Mouse (Mus musculus) T-helper 17 cell (primary cell): ENCODE data around the gene Prdm11.

ENCODE experiments used
- in situ Hi-C, 2 experiments: fragments of 300-600 bp; cut with MboI, MseI; formaldehyde crosslinking; loops; 1 replicate in 1 of 2; 2 replicates in 1 of 2; pipeline ENCODE4 v1.15.1; 2025; ENCODE audit warnings: high pct_unique_total_duplicates in 2 of 2

Gene Prdm11

GRCm38 (mm10) chr2:93013415-93014092, 32.4 kb downstream of the Prdm11 start:
- in situ Hi-C loops = loop anchor here in 1 of 2 experiments (25.0 kb wide), 1 partner anchor 1476 kb away; the partner anchor contains the start of gene Ckap5

- in situ Hi-C loops = loop anchor here in 1 of 2 experiments (25.0 kb wide), 1 partner anchor 1476 kb away; the partner anchor contains the start of gene Ckap5
Measured at GRCm38 (mm10) chr2:93012976-93013375, 33.0 kb downstream of the Prdm11 start.

- in situ Hi-C loops = loop anchor here in 1 of 2 experiments (25.0 kb wide), 1 partner anchor 1475 kb away; the partner anchor contains the start of gene Ckap5
Measured at GRCm38 (mm10) chr2:93011933-93012332, 34.0 kb downstream of the Prdm11 start.

- in situ Hi-C loops = loop anchor here in 1 of 2 experiments (25.0 kb wide), 1 partner anchor 1474 kb away; the partner anchor contains the start of gene Ckap5
Measured at GRCm38 (mm10) chr2:93011465-93011864, 34.5 kb downstream of the Prdm11 start.

- in situ Hi-C loops = loop anchor here in 1 of 2 experiments (25.0 kb wide), 1 partner anchor 1471 kb away; the partner anchor contains the start of gene Ckap5
Measured at GRCm38 (mm10) chr2:93007967-93008685, 37.8 kb downstream of the Prdm11 start.

GRCm38 (mm10) chr2:93005028-93005427, 40.9 kb downstream of the Prdm11 start:
- in situ Hi-C loops = loop anchor here in 1 of 2 experiments (25.0 kb wide), 1 partner anchor 1468 kb away; the partner anchor contains the start of gene Ckap5

GRCm38 (mm10) chr2:92991976-92992375, 54.0 kb downstream of the Prdm11 start:
- in situ Hi-C loops = no loop called here

GRCm38 (mm10) chr2:92989593-92989992, 56.4 kb downstream of the Prdm11 start:
- in situ Hi-C loops = loop anchor here in 1 of 2 experiments (10.0 kb wide), 1 partner anchor 355 kb away; no protein-coding TSS in a partner anchor

GRCm38 (mm10) chr2:92987901-92988631, 57.9 kb downstream of the Prdm11 start:
- in situ Hi-C loops = loop anchor here in 1 of 2 experiments (10.0 kb wide), 1 partner anchor 357 kb away; no protein-coding TSS in a partner anchor

- in situ Hi-C loops = loop anchor here in 1 of 2 experiments (10.0 kb wide), 1 partner anchor 358 kb away; no protein-coding TSS in a partner anchor
Measured at GRCm38 (mm10) chr2:92987108-92987618, 58.8 kb downstream of the Prdm11 start.

- in situ Hi-C loops = loop anchor here in 1 of 2 experiments (10.0 kb wide), 1 partner anchor 359 kb away; no protein-coding TSS in a partner anchor
Measured at GRCm38 (mm10) chr2:92985600-92985999, 60.4 kb downstream of the Prdm11 start.

GRCm38 (mm10) chr2:92985171-92985570, 60.8 kb downstream of the Prdm11 start:
- in situ Hi-C loops = loop anchor here in 1 of 2 experiments (10.0 kb wide), 1 partner anchor 360 kb away; no protein-coding TSS in a partner anchor

- in situ Hi-C loops = loop anchor here in 1 of 2 experiments (10.0 kb wide), 1 partner anchor 360 kb away; no protein-coding TSS in a partner anchor
Measured at GRCm38 (mm10) chr2:92984321-92985108, 61.5 kb downstream of the Prdm11 start.

GRCm38 (mm10) chr2:92983273-92983620, 62.7 kb downstream of the Prdm11 start:
- in situ Hi-C loops = loop anchor here in 1 of 2 experiments (10.0 kb wide), 1 partner anchor 362 kb away; no protein-coding TSS in a partner anchor

- in situ Hi-C loops = loop anchor here in 1 of 2 experiments (10.0 kb wide), 1 partner anchor 362 kb away; no protein-coding TSS in a partner anchor
Measured at GRCm38 (mm10) chr2:92982591-92983272, 63.2 kb downstream of the Prdm11 start.

GRCm38 (mm10) chr2:92980165-92980564, 65.8 kb downstream of the Prdm11 start:
- in situ Hi-C loops = loop anchor here in 1 of 2 experiments (10.0 kb wide), 1 partner anchor 365 kb away; no protein-coding TSS in a partner anchor

GRCm38 (mm10) chr2:92975031-92975790, 70.8 kb downstream of the Prdm11 start:
- in situ Hi-C loops = no loop called here

- in situ Hi-C loops = no loop called here
Measured at GRCm38 (mm10) chr2:92973646-92974045, 72.3 kb downstream of the Prdm11 start.
